Mouse (Mus musculus): Measurements from ENCODE around the gene Plac8. TPM values are rescaled to one million over a fixed set of nuclear protein-coding genes. Genes with fewer than 3 reads are reported as not detected.

Plac8 gene
- polyA plus RNA-seq, 1 experiment from 2014 or later: 4.2 TPM

DNA sequence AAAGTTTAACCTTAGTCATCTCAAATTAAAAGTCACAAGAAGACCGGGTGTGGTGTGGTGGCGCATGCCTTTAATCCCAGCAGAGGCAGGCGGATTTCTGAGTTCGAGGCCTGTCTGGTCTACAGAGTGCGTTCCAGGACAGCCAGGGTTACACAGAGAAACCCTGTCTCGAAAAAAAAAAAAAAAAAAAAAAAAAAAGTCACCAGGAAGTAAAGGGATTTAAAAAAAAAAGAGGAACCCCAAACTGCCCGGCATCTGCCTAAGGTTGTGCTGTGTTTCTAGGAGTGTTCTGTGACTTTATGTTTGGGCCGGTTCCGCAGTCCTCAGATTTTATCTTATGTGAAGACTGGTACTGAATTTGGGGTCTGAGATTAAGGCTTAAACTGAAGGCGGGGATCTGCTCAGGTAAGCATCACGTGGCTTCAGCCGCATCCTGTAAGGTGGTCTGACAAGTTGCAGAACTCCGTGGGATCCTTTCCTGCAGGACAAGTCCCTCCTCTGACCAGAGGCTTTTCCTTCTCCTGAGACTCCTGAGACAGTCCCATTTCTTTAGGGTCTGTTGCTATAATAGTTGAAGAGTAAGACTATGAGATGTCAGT is 1.9 kb downstream of the Plac8 start:
- H3K27ac ChIP-seq (replicated peaks): no peak overlapping the region
- 0 out of 2 replicates have a peak overlapping the region, but pooled peaks have one; percentile 8 for H3K4me3 ChIP-seq
- H3K9me3 ChIP-seq: no peaks in the 10 kb centered on the region
- WGBS: 70% methylated on average over 13 of the region's 13 CpGs
- H3K36me3 ChIP-seq (replicated peaks): no peaks in the 10 kb centered on the region
- H3K4me1 ChIP-seq: peaks cover 8% of the 10 kb centered on the region; the same call in 1 of the 2 replicates
- H3K27me3 ChIP-seq (replicated peaks; ENCODE audit: low read depth, poor library complexity, severe bottlenecking): no peaks in the 10 kb centered on the region
- no peak for DNase-seq (ENCODE audit: low spot score)

DNA sequence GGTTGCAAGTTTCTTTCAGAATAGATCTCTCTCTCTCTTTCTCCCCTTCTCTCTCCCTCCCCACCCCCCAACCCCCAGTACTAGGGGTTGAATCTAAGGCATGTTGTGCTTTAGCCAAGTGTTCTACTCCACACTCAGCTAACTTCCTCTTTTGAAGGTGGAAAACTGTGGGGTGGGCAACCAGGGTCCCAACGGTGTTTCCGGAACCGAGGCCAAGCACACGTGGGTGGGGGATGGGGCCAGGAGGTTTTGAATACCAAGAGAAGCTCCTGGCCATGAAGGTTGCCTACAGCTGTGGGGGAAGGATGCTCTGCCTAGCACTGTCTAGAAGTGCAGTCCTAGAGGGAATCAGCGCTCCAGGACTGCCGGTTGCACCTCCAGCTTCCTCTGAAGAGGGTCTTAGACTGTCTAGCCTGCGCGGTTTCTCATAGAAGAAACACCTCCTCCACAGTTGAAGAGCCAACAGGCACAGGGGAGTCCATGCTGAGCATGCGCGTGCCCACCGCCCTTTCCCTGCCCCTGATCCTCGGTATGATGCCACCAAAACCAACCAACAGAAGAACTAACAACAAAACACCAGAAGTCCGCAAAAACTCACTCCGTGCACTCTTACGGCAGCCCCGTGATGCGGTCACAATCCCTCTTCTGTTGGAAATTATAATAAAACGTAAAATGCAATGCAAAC is 2.7 kb downstream of the Plac8 start:
- Histone ChIP-seq H3K27me3 (replicated peaks; ENCODE audit: low read depth, poor library complexity, severe bottlenecking) (no peaks in the 10 kb centered on the region), H3K36me3 (replicated peaks) (no peaks in the 10 kb centered on the region), H3K4me3 (no peak overlapping the region), H3K9me3 (no peaks in the 10 kb centered on the region), H3K27ac (replicated peaks) (no peak overlapping the region), H3K4me1 (peaks cover 8% of the 10 kb centered on the region; the same call in 1 of the 2 replicates)
- DNase-seq (ENCODE audit: low spot score): no peak
- WGBS: 77% methylated on average over 18 of the region's 18 CpGs

GRCm38 (mm10) chr5:100568802-100569201 is 3.2 kb downstream of the Plac8 start:
- Histone ChIP-seq H3K36me3 (replicated peaks) (no peaks in the 10 kb centered on the region), H3K4me3 (no peak overlapping the region), H3K9me3 (no peaks in the 10 kb centered on the region), H3K4me1 (peaks cover 8% of the 10 kb centered on the region; the same call in 1 of the 2 replicates), H3K27me3 (replicated peaks; ENCODE audit: low read depth, poor library complexity, severe bottlenecking) (no peaks in the 10 kb centered on the region), H3K27ac (replicated peaks) (no peak overlapping the region)
- WGBS: 87% methylated on average over 3 of the region's 3 CpGs
- DNase-seq (ENCODE audit: low spot score): no peak

DNA sequence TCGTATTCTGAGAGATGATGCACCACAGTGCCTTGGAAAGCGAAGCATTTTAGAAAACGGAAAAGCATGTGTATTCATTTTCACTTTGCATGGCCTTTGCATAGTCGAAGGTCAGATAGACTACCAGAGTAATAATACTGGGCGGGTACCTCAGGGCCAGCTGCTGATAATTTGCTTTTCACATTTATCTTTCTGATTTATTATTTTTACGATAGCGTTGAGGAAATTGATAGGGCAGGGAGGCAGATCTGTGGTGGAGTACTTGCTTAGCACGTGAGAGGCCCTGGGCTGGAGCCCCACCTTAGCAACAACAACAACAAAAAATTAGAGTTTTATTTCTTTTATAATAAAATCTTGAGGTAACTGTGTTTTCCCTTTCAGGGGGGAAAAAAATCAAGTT is 3.9 kb downstream of the Plac8 start:
- no peaks in the 10 kb centered on the region for H3K9me3 ChIP-seq
- H3K36me3 ChIP-seq (replicated peaks): no peaks in the 10 kb centered on the region
- no peaks in the 10 kb centered on the region for H3K27me3 ChIP-seq (replicated peaks; ENCODE audit: low read depth, poor library complexity, severe bottlenecking)
- DNase-seq (ENCODE audit: low spot score): no peak
- H3K27ac ChIP-seq (replicated peaks): no peak overlapping the region
- WGBS: 87% methylated on average over 8 of the region's 8 CpGs
- H3K4me3 ChIP-seq: no peak overlapping the region
- peaks cover 8% of the 10 kb centered on the region; the same call in 1 of the 2 replicates for H3K4me1 ChIP-seq

DNA sequence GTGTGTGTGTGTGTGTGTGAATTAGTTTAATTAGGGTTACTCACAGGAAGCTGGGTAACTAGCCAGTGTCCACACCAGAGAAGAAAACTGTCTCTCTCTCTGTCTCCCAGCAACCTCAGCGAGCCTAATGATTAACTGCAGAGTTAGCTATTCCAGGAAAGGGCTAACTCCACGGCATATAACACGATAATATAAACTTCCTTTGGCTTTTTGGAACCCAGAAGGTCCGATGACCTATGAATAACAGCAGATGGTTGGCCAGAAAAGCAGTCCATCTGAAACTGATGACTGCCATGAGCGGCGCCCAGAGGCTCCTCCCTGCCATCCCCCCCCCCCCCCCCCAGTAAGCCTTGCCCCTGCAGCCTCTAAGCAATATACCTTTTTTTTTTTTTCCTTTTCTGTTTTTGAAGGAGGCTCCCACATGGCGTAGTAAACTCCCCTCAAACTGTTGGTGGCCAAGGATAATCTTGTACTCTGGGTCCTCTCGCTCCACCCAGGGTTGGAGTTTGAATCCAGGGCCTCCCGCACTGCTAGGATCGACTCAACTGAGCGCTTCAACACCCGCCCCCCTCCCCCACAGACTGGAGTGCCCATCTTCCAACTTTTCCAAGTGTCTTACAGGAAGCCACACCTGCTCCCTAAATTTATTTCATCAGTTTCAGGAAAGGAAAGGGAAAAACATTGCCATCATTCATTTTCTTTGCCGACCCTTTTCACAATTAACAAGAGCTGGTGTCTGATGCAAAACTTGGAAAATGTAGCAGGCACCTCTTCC is 4.6 kb downstream of the Plac8 start:
- H3K4me1 ChIP-seq: peaks cover 8% of the 10 kb centered on the region; the same call in 1 of the 2 replicates
- no peaks in the 10 kb centered on the region for H3K9me3 ChIP-seq
- no peak overlapping the region for H3K27ac ChIP-seq (replicated peaks)
- WGBS: 80% methylated on average over 13 of the region's 13 CpGs
- H3K4me3 ChIP-seq: no peak overlapping the region
- H3K36me3 ChIP-seq (replicated peaks): no peaks in the 10 kb centered on the region
- no peaks in the 10 kb centered on the region for H3K27me3 ChIP-seq (replicated peaks; ENCODE audit: low read depth, poor library complexity, severe bottlenecking)
- no peak for DNase-seq (ENCODE audit: low spot score)

DNA sequence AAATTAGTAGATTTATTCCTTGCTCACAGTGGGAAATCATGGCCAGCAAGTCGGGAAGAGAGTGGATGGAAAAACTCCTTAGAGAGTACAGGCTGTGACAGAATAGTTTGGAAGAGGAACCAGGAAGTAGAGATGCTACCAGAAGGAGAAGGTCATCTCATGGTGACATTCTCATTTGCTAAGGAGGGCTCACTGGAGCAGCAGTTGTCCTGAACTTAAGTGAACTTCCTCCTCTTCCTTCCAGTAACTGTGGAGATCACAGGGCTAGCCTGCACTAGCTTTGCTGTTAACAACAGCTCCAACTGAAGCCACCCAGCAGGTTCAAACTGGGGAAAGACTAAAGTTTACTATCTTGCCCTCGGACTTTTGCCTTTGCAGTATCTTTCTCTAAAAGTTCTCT is 5.2 kb downstream of the Plac8 start:
- Histone ChIP-seq H3K4me1 (peaks cover 8% of the 10 kb centered on the region; the same call in 1 of the 2 replicates), H3K27me3 (replicated peaks; ENCODE audit: low read depth, poor library complexity, severe bottlenecking) (no peaks in the 10 kb centered on the region), H3K36me3 (replicated peaks) (no peaks in the 10 kb centered on the region), H3K27ac (replicated peaks) (no peak overlapping the region), H3K4me3 (no peak overlapping the region), H3K9me3 (no peaks in the 10 kb centered on the region)
- no peak for DNase-seq (ENCODE audit: low spot score)
- 88% methylated on average over 2 of the region's 2 CpGs for WGBS

- H3K4me3 ChIP-seq: no peak overlapping the region
- H3K9me3 ChIP-seq: no peaks in the 10 kb centered on the region
- no peak for DNase-seq (ENCODE audit: low spot score)
- no peak overlapping the region for H3K27ac ChIP-seq (replicated peaks)
- WGBS: 84% methylated on average over 9 of the region's 9 CpGs
- H3K36me3 ChIP-seq (replicated peaks): no peaks in the 10 kb centered on the region
- no peaks in the 10 kb centered on the region for H3K4me1 ChIP-seq
- no peaks in the 10 kb centered on the region for H3K27me3 ChIP-seq (replicated peaks; ENCODE audit: low read depth, poor library complexity, severe bottlenecking)
Measured at GRCm38 (mm10) chr5:100562702-100563101, 9.3 kb downstream of the Plac8 start.

DNA sequence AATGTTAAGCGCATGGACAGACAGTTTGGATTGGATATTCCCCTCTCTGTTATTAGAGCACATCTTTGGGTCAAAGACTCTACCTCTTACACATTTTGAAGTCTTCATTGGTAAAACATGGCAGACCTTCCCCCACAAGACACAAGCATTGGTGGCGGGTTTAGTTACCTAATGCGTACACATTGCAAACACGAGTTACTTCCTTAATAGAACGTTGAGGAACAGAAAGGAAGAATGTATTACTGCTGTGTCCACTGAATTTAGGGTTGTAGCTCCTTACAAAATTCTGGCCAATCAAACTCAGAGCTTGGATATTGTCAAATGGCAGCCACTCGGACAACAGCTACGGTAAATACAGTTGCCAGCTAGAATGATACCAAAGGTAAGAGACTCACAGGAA is 12.7 kb downstream of the Plac8 start:
- no peaks in the 10 kb centered on the region for H3K9me3 ChIP-seq
- H3K27ac ChIP-seq (replicated peaks): no peak overlapping the region
- no peak for DNase-seq (ENCODE audit: low spot score)
- no peaks in the 10 kb centered on the region for H3K27me3 ChIP-seq (replicated peaks; ENCODE audit: low read depth, poor library complexity, severe bottlenecking)
- no peak overlapping the region for H3K4me3 ChIP-seq
- 94% methylated on average over 7 of the region's 7 CpGs for WGBS
- H3K4me1 ChIP-seq: no peaks in the 10 kb centered on the region
- no peaks in the 10 kb centered on the region for H3K36me3 ChIP-seq (replicated peaks)

DNA sequence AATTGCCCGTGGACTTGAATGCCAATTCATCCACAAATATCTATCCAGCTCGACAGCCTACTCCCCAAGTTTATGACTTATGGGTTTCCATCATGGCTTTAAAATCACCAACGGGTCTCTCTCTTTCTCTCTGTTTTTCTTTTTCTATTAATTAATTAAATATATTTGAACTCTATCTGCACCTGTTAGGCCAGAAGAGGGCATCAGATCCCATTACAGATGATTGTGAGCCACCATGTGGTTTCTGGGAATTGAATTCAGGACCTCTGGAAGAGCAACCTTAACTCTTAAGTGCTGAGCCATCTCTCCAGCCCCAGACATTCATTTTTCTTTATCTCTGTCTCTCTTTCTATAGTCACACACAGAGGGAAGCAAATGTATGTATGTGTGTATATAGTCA is 13.3 kb downstream of the Plac8 start:
- Histone ChIP-seq H3K4me3 (no peak overlapping the region), H3K27ac (replicated peaks) (no peak overlapping the region), H3K36me3 (replicated peaks) (no peaks in the 10 kb centered on the region), H3K9me3 (no peaks in the 10 kb centered on the region), H3K27me3 (replicated peaks; ENCODE audit: low read depth, poor library complexity, severe bottlenecking) (no peaks in the 10 kb centered on the region), H3K4me1 (no peaks in the 10 kb centered on the region)
- DNase-seq (ENCODE audit: low spot score): no peak
- 84% methylated on average over 3 of the region's 3 CpGs for WGBS

- WGBS: 69% methylated on average over 9 of the region's 9 CpGs
- H3K27ac ChIP-seq (replicated peaks): no peak overlapping the region
- no peaks in the 10 kb centered on the region for H3K36me3 ChIP-seq (replicated peaks)
- no peaks in the 10 kb centered on the region for H3K27me3 ChIP-seq (replicated peaks; ENCODE audit: low read depth, poor library complexity, severe bottlenecking)
- H3K9me3 ChIP-seq: no peaks in the 10 kb centered on the region
- no peak overlapping the region for H3K4me3 ChIP-seq
- H3K4me1 ChIP-seq: no peaks in the 10 kb centered on the region
- no peak for DNase-seq (ENCODE audit: low spot score)
Measured at GRCm38 (mm10) chr5:100557537-100557936, 14.5 kb downstream of the Plac8 start.

DNA sequence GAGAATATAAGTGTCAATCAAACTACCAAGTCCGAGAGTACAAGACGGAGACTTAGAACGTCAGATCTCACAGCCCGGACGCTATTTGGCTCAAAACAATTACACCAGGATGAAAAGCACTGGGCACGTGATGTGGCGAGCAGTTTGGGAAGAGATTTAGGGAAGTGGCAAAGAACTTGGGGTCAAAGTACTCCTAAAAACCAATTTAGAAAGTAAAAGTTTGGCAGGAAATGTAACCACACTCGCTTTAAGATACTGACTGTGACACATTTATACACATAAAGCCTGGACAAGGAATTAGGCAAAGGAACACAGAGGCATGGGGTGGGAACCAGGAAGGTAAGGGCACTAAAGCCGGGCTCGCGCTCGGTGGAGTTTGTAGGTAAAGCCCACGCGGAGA is 15.0 kb downstream of the Plac8 start:
- H3K4me3 ChIP-seq: no peak overlapping the region
- no peaks in the 10 kb centered on the region for H3K36me3 ChIP-seq (replicated peaks)
- H3K9me3 ChIP-seq: no peaks in the 10 kb centered on the region
- no peaks in the 10 kb centered on the region for H3K27me3 ChIP-seq (replicated peaks; ENCODE audit: low read depth, poor library complexity, severe bottlenecking)
- H3K27ac ChIP-seq (replicated peaks): no peak overlapping the region
- WGBS: 89% methylated on average over 14 of the region's 14 CpGs
- no peak for DNase-seq (ENCODE audit: low spot score)
- no peaks in the 10 kb centered on the region for H3K4me1 ChIP-seq

DNA sequence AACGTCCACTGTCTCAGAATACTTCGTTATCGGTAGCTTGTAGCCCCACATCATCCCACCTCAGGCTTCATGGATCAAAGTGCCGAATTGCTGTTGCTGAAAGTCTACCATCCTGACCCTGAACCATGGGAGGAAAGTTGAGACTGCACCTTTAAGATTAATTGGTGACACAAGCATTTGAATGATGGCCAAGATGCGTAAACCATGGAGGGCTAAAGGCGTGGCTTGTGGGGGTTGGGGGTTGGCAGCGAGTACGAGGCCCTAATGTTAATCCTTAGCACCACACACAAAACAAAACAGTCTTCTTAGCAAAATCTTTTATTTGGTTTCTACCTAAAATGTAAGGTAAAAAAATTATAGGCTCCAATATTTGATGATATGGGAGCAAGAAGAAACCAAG is 18.6 kb downstream of the Plac8 start:
- Histone ChIP-seq H3K9me3 (no peaks in the 10 kb centered on the region), H3K4me1 (no peaks in the 10 kb centered on the region), H3K27ac (replicated peaks) (no peak overlapping the region), H3K4me3 (no peak overlapping the region), H3K27me3 (replicated peaks; ENCODE audit: low read depth, poor library complexity, severe bottlenecking) (no peaks in the 10 kb centered on the region), H3K36me3 (replicated peaks) (peaks cover 19% of the 10 kb centered on the region)
- 75% methylated on average over 8 of the region's 8 CpGs for WGBS
- no peak for DNase-seq (ENCODE audit: low spot score)

- Histone ChIP-seq H3K27me3 (replicated peaks; ENCODE audit: low read depth, poor library complexity, severe bottlenecking) (no peaks in the 10 kb centered on the region), H3K4me3 (no peak overlapping the region), H3K9me3 (no peaks in the 10 kb centered on the region), H3K36me3 (replicated peaks) (peaks cover 34% of the 10 kb centered on the region), H3K27ac (replicated peaks) (no peak overlapping the region), H3K4me1 (no peaks in the 10 kb centered on the region)
- WGBS: 73% methylated on average over 2 of the region's 2 CpGs
- DNase-seq (ENCODE audit: low spot score): no peak
Measured at GRCm38 (mm10) chr5:100551952-100552351, 20.1 kb downstream of the Plac8 start.
